Mouse (Mus musculus) embryo, embryonic 9.5 days (tissue): ENCODE measurements around the gene Hoxb9.

ENCODE experiments used
- DNase-seq: peaks from one replicate; pipeline ENCODE4 v3.0.0-alpha.2; 2017; ENCODE audit errors: extremely low spot score

The Hoxb9 gene

DNA sequence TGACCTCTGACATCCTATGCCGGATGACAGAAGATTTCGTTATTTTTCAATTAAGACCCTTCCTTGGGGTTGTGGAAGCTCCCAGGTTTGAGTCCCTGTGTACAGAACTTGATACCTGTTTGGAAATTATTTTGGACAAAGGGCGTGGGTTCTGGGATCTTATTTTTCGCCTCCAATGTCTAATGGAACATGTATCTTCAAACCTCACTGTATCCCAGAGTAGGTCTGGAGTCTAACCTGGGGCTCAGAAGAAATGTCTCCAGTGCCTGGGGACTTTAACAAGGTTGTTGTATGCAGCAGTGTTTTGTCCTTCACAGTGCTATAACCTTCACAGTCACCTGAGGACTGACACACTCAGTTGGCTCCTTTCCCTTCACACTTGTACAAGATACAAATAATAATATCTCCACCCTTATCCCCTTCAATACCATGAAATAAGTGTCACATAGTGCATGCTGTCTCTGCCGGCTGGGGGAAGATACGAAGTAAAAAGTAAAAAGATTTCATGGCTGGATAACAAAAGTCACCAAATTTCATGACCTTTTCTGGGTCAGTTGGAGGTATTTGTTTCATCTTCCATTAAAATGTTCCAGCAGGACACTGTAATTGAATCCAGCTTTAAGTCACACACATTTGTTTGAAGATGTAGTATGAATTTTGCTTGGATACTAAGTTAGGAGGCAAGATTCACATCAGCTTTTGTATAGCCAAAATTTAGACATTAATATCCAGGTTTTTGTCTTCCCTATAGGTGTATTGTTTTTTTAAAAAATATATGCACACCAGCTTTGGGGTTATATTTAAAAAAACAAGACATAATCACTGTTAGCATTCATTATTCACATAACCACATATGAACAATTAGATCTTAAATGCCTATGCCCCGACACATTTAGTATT lies 4.0 kb upstream of the Hoxb9 start:
- DNase-seq: peak; percentile 51

DNA sequence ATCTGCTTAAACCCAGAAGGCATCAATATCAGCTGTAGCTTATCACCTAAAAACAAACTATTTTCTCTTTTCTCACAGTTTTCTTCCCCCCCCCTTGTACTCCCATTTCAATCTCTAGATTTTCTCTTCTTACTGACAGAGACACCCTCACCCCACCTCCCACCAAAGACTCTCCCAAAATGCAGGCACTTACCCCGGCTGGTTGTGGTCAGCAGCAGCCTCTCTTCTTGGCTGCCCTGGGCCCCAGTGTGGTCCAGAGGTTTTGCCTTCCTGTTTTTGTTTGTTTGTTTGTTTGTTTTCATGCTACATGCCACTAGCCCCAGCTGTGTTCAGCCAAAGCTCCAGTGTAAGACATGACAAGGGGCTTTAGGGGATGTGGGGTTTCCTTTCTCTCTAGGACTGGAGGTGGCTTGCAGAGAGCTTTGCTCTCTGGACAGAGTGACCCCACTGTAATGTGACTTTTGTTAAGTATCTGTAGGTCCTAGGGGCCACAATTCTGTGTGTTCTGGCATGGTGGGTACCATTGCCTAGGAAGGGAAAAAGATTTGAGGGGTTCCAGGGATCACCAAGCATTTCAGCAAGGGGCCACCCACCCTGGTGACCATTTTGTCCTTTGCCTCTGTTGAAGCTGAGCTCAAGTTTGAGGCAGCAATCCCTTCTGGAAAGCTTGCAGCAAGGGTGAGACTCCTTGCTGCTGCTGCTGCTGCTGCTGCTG lies 3.1 kb upstream of the Hoxb9 start:
- DNase-seq: peak; percentile 47

DNA sequence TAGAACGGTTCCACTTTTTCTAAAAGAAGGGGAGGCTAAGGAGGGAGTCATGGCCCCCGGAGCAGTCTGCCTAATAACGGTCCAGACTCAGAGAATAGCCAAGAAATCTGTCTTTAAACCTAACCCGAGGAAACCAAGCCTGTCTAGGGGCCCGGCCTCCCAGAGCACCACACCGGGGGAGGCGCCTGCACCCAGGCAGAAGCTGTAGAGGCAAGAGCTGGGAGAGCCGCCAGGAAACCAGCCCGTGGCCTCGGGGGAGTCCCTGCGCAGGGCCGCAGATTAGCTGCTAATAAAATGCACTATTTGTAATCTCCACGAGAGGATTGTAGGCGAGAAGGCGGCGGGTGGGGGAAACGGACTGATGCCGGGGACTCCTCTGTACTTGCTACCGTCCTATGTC lies 1.4 kb upstream of the Hoxb9 start:
- no peak for DNase-seq

DNA sequence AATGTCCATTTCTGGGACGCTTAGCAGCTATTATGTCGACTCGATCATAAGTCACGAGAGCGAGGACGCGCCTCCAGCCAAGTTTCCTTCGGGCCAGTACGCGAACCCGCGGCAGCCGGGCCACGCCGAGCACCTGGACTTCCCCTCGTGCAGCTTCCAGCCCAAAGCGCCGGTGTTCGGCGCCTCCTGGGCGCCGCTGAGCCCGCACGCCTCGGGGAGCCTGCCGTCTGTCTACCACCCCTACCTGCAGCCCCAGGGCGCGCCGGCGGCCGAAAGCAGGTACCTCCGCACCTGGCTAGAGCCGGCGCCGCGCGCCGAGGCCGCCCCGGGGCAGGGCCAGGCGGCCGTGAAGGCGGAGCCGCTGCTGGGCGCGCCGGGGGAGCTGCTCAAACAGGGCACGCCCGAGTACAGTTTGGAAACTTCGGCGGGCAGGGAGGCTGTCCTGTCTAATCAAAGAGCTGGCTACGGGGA lies 319 bp downstream of the Hoxb9 start:
- no peak for DNase-seq

DNA sequence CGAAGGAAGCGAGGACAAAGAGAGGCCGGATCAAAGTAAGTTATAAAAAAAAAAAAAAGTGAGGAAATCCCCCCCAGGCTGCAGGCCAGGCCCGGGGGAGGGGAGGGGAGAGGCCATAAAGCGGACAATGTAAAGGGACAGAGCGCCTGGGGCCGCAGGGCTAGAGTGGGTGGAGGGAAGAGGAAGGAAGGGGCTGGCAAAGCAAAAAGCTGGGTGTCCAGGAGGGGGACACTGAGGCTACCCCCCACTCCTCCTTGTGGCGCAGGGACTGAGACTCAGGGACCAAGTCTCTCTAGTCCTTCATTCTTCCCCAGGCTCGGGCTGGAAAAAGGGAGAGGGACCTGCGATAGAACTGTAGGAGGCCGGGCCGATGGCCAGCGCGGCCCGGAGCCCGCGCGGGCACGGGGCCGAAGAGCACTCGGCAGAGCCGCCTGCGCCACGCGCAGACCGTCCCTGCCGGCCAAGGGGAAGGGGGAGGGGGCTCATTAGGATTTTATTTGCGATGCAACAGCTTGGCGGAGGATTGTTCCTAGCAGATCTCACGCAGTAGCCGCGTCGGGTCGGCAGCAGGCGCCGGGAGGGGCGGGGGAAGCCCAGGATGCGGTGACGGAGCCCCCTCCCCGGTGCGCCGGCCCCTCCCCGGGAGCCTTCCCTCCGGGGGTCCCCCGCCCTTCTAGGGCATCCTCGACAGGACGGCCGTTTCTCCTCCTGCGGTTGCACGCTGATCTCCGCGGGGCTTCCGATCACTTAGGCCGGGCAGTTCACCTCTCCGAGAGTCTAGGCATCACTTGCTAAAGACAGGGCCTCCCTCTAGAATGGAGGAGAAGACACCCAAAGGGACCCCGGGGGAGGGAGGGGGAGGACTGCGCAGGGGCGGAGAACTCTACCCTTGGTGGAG lies 1.0 kb downstream of the Hoxb9 start:
- no peak for DNase-seq

DNA sequence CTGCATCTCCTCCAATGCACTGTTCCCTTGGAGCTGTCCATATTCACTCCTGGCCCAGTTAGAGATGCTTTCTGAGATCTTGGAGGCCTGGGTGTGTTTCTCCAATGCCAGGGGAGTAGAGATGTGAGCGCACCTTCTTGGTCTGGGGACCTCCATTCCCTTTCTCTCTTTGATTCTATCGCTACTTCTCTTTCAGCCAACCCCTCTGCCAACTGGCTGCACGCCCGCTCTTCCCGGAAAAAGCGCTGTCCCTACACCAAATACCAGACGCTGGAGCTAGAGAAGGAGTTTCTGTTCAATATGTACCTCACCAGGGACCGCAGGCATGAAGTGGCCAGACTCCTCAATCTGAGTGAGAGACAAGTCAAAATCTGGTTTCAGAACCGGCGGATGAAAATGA lies 3.2 kb downstream of the Hoxb9 start:
- DNase-seq: no peak

DNA sequence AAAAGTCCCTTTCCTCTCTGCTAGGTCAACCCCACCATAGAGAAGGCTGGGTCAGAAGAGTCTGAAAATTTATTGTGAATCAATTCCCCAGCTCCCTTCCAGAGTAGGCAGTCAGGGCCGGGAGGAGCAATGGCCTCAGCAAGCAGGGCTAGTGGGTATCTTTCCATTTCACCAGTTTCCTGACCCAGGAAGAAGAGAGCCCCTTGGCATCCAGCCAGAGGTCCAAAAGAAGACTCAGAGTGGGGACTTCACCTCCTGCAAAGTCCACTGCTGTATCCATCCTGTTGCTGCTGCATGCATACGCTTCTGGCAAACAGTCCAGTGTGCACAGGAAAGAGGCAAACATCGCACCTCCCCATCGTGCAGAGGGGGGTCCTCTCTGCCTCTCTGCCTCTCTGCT lies 4.6 kb downstream of the Hoxb9 start:
- no peak for DNase-seq

DNA sequence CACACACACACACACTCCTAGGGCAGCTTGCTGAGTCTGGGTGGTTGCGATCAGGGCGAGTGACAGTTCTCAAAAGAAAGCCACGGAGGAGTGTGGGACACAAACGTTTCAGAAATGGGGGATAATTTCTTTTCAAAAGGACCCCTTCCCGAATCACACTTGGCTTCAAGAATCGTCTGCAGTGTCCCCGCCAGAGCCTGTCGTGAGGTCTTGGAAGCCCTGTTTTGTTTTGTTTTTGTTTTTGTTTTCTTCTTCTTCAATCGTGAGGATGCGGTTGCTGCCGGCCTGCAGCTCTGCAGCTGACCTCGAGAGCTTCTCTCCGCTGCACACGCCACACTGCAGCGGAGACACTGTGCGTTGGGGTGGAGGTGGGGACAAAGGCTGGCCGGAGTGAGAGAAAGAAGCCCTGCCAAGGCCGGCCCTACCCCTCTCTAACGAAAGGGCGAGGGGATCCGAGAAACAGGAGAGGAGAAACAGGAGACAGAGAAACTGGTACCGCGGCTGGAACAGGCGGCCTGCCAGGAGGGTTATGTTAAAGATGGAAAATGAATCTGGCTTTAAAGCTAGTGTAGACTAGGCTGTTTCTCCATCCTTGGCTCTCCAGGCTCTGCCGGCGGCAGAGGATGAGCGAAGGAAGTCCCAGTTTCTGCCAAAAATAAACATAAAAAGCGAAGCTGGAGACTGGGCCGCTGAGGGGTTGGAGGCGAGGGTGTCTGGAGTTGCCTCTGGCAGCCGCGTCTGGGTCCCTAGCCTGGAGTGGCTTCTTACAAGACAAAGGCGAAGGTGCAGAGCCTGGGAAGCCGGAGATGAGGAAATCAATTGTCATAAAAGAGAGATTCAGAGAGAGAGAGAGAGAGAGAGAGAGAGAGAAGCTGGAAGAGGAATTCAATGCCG lies 6.1 kb downstream of the Hoxb9 start:
- no peak for DNase-seq

DNA sequence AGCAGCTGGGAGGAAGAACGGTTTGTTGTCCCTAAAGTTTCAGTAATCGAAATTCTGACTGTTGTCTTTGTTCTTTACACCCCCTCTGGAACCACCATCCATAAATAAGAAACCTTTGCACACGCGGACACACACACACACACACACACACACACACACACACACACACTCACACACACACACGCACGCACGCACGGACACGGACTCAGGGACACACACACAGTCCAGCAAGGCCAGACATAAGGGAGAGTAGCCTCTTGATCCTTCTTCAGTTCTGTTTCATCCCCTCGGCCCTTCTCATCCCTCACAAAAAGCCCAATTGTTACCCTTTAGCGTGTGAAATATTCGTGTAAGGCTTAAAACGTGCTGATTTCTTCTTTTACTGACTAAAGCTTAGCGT lies 7.1 kb downstream of the Hoxb9 start:
- DNase-seq: no peak

DNA sequence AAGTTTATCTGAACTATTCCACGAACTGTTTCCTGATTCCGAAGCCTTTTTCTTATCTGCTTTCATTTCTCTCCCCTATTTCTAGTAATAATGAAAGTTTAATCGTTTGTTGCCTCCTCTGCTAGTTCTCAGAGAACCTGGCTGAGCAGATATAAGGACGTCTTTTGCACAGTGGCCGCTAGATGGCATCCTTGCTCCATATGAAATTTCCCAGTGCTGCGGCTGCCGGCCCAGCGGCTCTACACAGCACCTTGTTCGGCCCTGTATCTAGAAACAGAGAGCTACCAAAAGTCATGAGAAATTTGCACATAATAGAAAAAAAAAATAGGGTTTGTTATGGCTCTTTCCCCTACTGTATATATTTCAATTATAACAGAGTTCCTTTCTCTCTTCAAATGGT lies 7.5 kb downstream of the Hoxb9 start:
- peak; percentile 89 for DNase-seq

DNA sequence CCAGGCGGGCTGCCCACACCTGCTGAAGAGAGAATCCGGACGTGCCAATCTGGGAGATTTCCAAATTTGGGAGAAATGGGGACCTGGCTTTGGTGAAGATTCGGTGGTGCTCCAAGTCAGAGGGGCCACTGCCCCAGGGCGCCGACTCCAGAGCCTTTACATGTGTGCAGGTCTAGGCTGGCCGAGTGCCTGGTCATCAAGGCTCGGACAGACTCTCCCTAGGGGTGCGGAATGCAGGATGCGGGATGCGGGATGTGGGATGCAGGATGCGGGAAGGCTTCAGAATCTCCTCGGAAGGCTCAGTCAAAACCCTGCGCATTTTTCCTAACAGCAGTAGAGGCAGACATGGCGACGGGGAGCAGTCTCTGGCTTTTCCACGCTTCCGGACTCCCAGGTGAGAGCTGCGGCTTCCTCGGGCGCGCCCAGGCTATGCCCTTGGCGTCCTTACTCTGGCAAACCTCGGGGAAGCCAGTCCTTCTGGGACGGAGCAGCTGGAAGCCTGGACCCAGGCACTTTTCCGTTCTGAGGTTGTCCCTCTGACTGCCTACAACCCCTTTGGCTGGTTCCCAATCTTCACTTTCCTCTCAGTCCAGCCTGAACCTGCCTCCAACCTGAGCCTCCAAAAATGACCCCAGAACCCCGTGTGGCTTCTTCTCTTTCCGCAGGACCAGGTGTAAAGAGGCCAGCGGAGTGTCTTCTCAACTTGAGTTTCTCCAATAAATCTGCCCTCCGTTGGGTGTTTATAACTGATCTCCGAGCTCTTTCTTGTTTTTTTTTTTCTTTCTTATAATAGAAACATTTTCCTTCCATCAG lies 8.4 kb downstream of the Hoxb9 start:
- DNase-seq: no peak

DNA sequence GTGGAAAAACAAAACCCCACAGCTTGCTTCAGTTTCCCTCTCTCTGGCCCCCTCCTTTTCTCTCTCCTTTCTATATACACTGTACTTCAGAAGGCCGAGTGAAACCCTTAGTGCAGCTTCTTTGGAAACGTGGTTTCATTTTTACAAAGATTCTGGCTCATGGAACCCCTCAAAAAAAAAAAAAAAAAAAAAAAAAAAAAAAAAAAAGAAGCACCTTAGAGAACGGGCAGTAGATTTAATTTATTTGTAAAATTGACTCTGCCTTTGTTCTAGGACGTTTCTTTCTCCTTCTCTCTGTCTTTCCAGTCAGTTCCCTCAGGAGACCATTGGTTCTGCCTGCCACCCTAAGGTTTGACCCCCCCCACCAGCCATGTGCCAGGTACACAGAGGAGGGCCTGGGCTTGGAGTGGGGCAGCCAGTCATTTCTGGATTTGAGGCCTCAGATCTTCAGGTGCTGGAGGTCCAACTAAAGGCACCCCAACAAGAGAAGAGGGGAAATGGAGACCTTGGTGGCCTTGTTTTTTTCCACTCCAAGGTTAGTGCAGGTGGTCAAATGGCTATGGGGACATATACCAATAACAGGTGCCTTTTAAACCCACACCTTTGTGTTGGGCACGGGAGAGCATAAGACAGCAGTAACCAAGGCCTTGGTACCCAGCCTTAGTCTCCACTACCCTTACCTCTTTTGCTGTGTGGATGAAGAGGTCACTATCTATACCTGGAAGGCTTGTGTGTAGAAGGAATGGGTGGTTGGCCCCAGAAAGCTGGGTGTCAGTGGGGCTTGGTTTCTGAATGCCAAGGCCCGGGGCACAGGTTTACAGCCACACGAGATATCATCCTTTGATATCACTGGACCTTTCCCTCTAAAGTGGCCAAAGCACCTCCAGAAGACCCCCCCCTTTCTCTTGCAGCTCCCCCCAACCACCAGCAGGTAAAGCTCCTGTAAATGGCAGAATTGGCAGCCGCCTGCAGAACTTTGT lies 9.4 kb downstream of the Hoxb9 start:
- DNase-seq: no peak

DNA sequence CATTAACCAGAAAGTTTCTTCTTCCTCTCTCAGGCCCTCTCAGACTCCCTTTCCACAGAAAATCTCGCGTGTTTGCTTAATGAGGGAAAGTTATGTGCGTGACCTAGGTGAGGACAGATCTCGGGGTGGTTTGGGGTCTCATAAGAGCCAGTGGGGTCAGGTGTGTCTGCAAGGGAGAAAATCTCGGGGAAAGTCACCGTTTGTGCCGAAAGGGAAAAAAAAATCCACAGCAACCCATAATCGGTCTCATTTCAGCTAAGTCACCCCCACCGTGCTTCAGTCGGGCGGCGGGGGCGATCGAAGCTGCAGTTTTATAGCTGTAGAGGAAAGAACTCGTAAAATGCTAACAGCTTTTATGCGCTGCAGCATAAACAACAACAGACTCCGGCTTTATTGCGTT lies 10.1 kb downstream of the Hoxb9 start:
- no peak for DNase-seq

DNA sequence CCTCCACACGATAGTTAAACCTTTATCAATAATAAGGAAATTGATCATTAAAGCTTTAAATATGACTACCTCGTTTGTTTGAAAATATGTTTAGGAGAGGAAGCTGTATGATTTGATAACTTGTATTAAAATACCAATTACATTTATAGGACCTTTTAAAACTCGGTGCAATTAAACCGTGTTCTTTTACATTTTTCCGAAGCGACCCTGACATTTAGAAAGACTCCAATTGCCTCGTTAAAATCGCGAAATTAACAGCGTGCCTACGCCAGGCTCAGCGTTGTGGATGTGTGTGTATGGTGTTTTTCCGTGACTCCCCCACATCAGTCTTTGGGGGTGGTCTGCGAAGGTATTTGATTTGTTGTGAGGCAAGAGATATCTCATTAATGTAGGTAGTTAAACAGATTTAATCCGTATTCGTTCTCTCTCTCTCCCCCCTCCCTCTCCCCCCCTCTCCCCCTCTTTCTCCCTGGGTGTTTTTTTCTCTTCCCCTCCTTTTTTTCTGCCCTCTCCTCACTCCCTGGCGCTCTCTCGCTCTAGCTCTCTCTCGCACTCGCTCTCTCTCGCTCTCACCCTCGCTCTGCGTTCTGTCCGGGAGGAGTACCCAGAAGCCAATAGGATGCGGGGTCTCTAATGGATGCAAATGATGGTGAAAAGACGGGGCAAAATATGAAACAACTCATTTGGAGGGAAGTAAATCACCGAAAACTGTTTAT lies 10.8 kb downstream of the Hoxb9 start, which contains the start of gene Hoxb8:
Gene Hoxb8 (plus strand): TSS at position 51 of the 716 bp plus-strand sequence.
- no peak for DNase-seq

DNA sequence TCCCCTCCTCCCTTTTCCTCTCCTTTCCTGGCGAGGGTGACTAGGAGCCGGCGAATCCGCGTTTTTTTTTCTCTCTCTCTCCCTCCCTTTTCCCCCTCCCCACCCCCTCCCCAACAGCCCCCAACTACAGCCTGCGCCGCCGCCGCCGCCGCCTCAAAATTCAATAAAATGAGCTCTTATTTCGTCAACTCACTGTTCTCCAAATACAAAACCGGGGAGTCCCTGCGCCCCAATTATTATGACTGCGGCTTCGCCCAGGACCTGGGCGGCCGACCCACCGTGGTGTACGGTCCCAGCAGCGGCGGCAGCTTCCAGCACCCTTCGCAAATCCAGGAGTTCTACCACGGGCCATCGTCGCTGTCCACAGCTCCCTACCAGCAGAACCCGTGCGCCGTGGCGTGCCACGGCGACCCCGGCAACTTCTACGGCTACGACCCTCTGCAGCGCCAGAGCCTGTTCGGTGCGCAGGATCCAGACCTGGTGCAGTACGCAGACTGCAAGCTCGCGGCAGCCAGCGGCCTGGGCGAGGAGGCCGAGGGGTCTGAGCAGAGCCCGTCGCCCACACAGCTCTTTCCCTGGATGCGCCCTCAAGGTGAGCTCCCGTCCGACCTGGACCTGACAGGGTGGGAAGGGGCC lies 11.7 kb downstream of the Hoxb9 start:
- no peak for DNase-seq

DNA sequence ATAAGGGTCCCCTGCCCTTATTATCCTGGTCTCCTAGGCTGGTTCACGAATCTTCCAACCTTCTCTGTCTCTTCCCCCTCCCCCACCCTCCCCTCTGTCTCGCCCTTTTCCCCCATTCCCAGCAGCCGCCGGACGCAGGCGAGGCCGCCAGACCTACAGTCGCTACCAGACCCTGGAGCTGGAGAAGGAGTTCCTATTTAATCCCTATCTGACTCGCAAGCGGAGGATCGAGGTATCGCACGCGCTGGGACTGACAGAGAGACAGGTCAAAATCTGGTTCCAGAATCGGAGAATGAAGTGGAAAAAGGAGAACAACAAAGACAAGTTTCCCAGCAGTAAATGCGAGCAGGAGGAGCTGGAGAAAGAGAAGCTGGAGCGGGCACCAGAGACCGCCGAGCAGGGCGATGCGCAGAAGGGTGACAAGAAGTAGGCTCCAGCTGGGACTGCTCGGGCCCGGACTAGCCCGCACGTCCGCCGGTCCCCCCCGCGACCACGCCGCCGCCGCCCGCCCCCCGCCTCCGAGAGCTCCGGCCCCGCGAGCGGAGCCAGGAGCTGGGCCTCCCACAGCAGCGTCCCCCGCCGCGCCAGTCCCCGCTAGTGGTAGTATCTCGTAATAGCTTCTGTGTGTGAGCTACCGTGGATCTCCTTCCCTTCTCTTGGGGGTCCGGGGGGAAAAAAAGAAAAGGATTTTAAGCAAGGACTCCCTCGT lies 12.9 kb downstream of the Hoxb9 start:
- no peak for DNase-seq
